Mouse (Mus musculus): ENCODE measurements around the gene Mptx2.

Gene Mptx2

DNA sequence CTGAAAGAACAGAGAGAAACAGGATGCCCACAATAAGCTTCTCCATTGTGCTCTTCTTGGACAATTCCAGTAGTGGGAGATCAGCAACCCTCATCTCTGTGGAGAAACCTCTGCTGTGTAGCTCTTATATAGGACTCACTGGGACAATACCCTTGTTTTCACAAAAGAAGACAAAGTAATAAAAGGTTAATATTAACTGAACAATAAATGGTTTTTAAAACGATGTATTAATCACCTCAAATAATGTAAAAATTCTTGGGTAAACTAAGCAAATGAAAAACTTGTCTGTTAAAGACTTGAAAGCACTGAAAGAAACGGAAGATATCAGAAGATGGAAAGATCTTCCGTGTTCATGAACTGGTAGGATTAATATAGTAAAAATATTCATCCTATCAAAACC lies at the start of gene Mptx2:
Mptx2 (minus strand) TSS at position 101 of the 400 bp plus-strand sequence.
- TF ChIP-seq GATA4 (IDR thresholded peaks at IDR 0.05; ENCODE audit: insufficient replicate concordance, low read length) = no peak

DNA sequence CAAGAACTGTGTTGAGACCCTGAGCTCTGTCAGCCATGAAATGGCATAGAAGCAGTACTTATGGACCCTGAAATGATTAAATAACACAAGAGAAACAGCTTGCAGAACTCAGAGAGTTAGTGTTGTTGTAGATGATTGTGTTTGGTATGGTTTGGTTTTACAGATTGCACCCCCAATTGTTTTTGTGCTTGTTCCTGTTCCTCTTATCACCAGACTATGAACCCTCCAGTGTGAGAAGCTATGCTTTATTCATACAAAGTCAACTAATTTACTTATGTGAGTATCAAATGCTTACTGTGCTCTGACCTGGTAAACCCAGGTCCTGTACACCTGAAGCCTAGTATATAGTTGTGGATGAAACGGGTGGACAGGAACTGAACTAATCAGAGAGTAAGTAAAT lies 49.0 kb upstream of the Mptx2 start:
- TF ChIP-seq GATA4 (IDR thresholded peaks at IDR 0.05; ENCODE audit: insufficient replicate concordance, low read length) = no peak

DNA sequence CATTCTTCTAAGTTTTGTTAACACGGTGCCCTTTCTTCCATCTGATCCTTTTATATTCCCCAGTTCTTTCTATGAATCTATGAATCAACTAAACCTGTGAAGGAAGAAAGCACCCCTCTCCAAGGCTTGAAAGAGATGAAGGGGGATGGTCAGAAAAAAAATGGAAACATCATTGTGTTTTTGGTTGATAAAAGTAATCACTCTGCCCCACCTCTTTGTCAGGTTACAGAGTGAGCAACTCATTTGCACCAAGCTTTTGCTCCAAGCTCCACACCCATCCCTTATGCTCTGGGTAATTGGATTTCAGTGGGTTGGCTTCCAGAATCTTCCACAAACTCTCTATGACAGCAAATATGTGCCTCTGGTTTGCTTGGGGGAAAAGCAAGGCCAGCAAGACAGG lies 47.8 kb upstream of the Mptx2 start:
- no peak for TF ChIP-seq GATA4 (IDR thresholded peaks at IDR 0.05; ENCODE audit: insufficient replicate concordance, low read length)

DNA sequence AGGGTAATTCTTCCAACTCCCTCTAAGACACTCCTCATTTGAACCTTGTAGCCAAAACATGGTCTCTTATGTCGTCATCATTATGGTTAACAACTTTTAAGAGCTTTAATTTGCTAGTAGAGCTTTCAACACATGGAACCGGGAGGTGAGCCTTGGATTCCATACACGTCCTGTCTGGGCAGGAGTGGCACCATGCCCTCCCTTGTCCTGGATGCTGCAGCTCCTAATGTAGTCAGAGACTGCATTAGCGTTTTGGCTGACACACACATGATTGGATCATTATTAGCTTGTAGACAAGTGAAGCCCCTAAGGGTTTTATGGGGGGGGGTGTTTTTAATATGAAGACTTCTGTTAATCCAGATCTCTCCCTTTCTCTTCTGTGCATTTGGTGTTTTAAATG lies 47.4 kb upstream of the Mptx2 start:
- no peak for TF ChIP-seq GATA4 (IDR thresholded peaks at IDR 0.05; ENCODE audit: insufficient replicate concordance, low read length)

DNA sequence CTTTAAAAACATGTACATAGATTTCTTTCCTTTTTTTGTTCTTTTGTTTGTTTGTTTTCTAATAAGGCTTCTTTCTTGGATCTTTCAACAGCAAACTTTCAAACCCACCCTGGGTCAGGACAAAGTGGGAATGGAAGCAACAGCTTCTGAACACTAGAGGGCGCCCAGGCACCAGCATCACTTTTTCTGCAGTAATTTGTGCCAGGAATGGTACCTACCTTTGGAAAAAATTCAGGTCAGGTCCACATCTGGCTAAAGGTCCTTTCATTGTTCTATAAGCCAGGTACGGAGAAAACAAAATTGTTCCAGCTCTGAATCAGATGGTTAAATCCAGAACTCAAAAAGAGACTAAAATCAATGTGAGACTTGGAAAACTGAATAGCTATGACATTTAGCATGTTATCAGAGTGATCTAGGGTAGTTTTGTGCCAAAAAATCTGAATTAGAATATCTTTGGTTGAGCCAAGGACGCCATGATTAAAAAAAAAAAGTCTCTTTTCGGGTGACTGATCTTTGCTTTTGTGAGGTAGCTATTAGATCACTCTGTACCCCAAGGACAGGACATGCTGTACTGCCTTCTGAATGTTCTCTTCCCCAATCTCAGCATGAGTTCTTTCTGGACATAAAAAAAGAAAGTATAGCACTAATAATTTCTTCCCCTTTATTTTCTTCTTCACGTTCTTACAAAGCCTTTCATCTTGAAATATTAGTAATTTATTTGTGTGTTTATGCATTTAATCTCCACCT lies 46.4 kb upstream of the Mptx2 start:
- TF ChIP-seq GATA4 (IDR thresholded peaks at IDR 0.05; ENCODE audit: insufficient replicate concordance, low read length) = no peak

DNA sequence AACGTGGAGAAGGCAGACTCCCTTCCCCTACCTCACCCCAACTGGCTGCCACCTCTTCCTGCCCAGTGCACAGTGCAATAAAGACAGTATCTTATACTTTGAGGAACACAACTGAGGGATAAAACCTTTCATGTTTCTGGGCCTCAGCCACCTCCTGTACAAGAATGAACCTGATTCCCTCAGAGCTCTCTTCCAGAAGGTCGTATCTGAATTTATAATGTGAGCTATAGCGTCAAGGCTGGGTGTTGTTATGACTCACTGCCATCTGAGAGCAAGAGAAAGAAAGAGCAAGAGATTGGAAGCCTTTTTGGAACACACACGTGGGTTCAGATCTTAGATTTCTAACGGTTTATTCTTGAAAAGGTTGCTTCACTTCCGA lies 44.7 kb upstream of the Mptx2 start:
- no peak for TF ChIP-seq GATA4 (IDR thresholded peaks at IDR 0.05; ENCODE audit: insufficient replicate concordance, low read length)

DNA sequence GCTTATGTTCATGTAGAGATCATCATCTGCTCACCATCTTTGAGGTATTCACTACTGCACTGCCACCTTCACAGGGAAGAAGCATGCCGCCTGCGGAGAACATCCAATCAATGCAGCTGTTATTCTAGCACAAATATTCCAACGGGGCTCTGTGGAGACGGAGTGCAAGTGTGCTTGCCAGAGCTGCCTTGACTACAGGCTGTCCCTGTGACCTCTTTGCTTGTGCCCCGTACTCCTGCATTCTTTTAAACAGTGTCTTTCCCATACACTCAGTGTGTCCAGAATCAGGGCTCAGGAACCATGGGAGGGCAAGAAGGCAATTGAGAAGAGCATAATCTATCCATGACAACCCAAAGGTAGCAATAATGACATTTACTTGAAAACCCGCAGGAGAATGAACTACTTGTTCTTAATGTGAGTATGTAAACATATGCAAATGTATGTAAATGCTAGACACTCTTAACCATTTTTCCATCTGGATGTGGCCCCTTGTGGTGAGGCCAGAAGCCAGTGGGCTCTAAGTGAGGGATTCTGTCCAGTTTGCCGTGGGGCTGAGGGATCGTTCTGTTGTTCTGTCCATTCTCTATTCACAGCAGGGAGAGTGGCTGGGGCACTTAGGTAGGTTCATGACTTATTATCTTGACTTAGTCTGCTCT lies 44.1 kb upstream of the Mptx2 start:
- no peak for TF ChIP-seq GATA4 (IDR thresholded peaks at IDR 0.05; ENCODE audit: insufficient replicate concordance, low read length)

DNA sequence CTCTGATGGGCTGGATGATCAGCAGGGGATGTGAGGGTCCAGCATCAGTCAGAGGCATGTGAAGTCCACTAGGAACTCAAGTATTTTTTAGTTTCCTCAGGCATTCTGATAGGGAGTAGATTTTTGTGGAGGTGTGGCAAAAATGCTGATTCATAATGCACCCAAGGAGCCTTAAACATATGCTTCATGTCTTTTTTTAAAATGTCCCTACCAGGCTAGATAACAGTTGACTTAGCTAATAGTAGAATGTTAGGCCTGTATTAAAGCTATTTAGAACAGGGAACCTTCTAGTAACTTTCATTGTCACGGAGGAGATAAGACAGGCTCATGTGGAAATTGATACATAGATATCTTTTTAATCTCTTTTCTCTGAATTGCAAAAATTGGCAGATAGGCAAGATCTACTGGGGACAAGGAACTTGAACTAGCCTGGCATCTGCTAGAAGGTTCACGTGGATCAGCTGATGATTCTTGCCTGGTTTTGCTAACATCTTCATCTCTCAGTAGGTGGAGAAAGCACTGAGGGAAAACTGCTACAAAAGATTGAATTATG lies 40.4 kb upstream of the Mptx2 start:
- no peak for TF ChIP-seq GATA4 (IDR thresholded peaks at IDR 0.05; ENCODE audit: insufficient replicate concordance, low read length)

DNA sequence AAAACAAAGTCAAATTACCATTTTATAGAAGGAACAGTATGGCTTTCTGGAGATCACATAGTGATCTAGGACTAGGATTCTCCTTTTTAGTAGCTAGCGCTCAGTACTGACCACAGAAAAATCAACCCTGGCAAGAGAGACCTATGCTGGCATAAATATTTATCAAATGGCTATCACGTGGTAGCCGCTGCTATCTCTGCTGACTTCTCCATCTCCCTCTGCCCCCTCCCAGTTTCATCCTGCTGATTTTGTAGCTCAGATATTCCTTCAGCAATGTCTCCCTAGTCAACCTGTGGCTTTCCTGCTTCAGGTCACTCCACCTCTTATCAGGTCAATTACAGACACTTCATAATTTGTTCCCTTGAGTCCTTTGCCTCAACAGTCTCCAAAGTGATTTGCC lies 38.1 kb upstream of the Mptx2 start:
- no peak for TF ChIP-seq GATA4 (IDR thresholded peaks at IDR 0.05; ENCODE audit: insufficient replicate concordance, low read length)

DNA sequence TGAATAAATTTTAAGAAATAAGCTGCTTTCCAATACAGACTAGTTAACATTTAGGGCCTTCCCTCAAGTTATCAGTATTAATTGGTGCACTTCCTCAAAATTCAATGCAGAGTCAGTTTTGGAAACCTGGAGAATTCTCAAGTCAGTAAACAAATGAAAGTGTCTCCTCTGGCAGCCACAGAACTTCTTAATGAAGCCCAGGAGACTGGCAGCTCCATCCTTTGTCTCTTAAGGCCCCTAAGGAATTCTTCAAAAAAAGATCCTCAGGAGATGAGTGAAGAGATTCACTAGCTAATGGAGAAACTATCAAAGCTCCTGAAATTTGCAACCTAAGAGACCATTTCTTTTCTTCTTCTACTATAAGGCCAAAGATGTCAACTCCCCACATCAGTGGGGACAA lies 11.9 kb downstream of the Mptx2 start, which contains the start of gene Olfr418:
Olfr418 (plus strand) TSS at position 301 of the 400 bp plus-strand sequence.
- TF ChIP-seq GATA4 (IDR thresholded peaks at IDR 0.05; ENCODE audit: insufficient replicate concordance, low read length) = no peak

DNA sequence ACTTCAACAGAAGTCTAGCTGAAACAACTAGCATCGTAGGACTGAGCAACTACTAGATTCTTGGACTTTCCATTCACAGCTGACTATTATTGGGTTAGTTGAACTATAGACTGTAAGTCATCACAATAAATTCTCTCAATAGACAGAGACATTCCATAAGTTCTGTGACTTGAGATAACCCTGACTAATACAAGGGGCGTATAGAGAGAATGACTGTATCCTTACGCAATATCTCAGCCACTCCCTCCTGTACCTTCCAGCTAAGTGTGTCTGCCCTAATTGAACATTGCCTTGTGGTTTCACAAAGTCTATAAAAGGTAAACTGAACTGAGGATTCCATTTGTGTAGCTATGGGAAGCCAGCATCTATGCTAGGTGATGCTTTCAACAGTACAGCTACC lies 27.7 kb downstream of the Mptx2 start:
- TF ChIP-seq GATA4 (IDR thresholded peaks at IDR 0.05; ENCODE audit: insufficient replicate concordance, low read length) = no peak

DNA sequence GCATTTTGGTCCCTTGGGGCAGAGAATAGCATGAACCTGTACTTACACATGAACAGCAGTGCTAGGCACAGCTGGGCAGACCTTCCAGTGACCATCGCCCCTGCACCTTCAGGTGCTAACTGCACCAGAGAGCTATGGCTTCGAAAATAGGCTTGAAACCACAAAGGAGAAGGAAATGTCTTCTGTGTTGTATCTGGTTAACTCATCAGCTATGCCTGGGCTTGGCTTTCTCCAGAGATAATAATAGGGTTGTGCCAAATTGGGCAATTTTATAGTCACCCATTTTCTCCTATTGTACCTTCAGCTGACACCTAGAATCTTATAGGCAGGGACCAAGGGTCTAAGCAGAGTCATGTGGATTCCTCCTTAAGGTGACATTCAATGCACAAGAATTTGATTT lies 50.5 kb downstream of the Mptx2 start, which contains the start of gene Fcer1a:
Fcer1a (minus strand) TSS at position 134 of the 400 bp plus-strand sequence.
- TF ChIP-seq GATA4 (IDR thresholded peaks at IDR 0.05; ENCODE audit: insufficient replicate concordance, low read length) = no peak

Data from liver, adult (tissue).